Mouse (Mus musculus) left cerebral cortex, postnatal 4 days (tissue): ENCODE results near the gene Pou2f2. TPM values are rescaled to one million over a fixed set of nuclear protein-coding genes. Genes with fewer than 3 reads are reported as not detected.

Experiments
- DNase-seq: peaks from one replicate; pipeline ENCODE4 v3.0.0-alpha.2; 2022
- intact Hi-C: fragments of 180-260 bp; cut with DNase I; formaldehyde crosslinking; loops from one replicate; pipeline ENCODE4 v1.15.1; 2025
- total RNA-seq, 2 experiments: library from RNA; stranded (reverse); gene quantifications; 2 replicates each; pipeline ENCODE4 v1.2.3; 2021

Pou2f2 gene
- 10 to 100 TPM; 17.7 to 18.7 TPM for total RNA-seq

- intact Hi-C loops: loop anchor here (2.0 kb wide), 3 partner anchors 41 to 75 kb away; partner anchors contain the start of genes Dedd2 and Zfp526
- DNase-seq: peak; percentile 90
These were observed at the start of gene Pou2f2 for GRCm38 (mm10) chr7:25179606-25180161. Gene Pou2f2, minus strand, starts transcription at chr7:25179726.

DNA sequence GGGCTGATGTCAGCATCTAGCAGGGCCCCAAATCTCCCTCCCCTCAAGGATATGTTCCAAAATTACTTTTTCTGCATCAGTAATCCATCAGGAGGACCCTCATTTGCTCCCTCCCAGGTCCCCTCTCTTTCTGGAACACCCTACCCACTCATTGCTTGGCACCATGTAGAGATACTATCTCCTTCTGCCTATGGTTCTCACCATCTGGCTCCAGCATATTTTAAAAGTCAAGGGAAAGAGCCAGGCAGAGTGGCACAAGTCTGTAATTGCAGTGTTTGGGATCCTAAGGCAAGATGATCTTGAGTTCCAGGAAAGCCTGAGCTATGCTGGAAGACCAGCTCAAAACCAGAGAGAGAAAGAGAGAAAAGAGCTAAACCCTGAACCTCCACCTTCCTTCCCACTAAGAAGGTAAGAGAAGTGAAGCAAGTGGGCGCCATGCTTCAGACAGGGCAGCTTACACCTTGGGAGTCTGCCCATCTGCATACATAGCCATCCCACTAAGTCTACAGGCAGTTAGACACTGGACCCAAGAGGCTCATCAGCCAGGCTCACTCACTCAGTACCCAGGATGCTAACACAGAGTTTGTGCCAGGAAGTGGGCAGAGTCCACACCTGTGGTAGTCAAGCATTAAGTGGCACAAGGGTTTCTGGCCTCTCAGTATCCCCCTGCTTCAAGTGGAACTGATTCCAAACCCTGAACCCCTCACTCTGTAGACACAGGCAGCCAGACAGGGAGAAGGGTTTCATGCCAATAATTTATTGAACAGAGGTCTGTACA lies 48.2 kb upstream of the Pou2f2 start:
- no peak for DNase-seq
- intact Hi-C loops: no loop called here

GRCm38 (mm10) chr7:25222275-25222967 lies 42.9 kb upstream of the Pou2f2 start:
- intact Hi-C loops: no loop called here

GRCm38 (mm10) chr7:25221102-25221883 lies 41.8 kb upstream of the Pou2f2 start, which contains the start of gene Zfp526:
Gene Zfp526, plus strand, starts transcription at chr7:25221425.
- DNase-seq: peak; percentile 98
- intact Hi-C loops: loop anchor here (2.0 kb wide), 1 partner anchor 42 kb away; the partner anchor contains the start of gene Pou2f2

More at GRCm38 (mm10) chr7:25222275-25222967, 42.9 kb upstream of the Pou2f2 start:
- DNase-seq: no peak

DNA sequence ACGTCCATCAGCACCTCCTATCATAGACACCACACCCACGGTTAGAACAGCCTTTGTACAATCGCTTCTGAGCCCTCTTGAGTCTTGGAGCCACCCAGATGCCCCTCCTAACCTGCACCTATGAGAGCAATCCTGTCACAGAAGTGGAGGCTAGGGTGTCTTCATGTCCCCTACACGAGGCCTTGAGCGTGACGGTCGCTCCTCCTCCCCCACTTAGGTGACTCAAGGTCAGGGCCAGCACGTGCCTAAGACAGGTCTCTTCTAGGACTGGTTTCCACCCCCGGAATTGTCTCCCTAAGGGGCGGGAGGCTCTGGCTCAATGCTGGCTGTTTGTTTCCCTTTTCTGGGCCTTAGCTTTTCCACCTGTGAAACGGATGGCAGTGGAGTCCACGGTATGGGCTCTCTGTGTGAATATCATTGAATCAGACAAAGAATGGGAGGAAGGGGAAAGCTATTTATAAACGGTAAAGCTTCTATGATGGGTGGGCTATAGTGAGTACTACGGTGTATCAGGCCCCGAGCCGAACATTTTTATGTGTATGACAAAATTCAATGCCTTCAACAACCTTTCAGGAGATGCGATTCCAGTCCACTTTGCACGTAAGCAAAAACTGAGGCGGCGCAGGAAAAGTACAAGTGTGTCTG lies 41.1 kb upstream of the Pou2f2 start, which contains the start of gene Dedd2:
TSS of gene Dedd2 (minus strand) at position 159 of the 645 bp plus-strand sequence.
- intact Hi-C loops: loop anchor here (2.0 kb wide), 1 partner anchor 42 kb away; the partner anchor contains the start of gene Pou2f2
- no peak for DNase-seq

DNA sequence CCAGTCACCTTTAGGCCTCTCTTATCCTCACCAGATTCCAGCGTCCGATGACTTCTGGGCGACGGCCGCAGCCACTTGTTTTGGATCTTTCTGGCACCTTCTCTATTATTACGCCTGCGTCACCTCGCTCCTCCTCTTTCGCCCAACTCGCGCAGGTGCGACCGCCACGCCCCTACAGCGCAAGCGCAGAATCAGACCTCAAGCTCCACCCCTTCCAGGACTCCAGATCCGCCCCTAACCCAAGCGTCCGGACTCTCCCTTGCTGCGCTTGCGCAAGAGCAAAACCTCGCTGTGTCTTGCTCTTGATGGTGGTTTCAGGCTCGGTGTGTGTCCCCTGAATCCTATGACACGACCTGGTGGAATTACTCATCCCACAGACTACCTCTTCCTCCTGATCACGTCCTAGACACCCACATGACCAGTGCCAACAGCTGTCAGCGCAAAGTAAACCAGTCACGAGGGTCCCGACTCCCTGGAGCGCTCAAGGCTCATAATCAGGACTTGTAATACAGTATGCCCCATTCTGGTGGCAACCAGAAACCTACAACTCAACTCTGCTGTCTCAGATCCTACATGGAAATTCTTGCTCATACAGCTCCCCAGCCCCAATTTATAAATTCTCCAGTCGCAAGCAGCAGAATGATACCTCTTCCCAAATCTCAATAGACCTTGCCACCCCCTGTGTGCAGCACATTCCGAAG lies 40.4 kb upstream of the Pou2f2 start:
- intact Hi-C loops: loop anchor here (2.0 kb wide), 1 partner anchor 41 kb away; the partner anchor contains the start of gene Pou2f2

DNA sequence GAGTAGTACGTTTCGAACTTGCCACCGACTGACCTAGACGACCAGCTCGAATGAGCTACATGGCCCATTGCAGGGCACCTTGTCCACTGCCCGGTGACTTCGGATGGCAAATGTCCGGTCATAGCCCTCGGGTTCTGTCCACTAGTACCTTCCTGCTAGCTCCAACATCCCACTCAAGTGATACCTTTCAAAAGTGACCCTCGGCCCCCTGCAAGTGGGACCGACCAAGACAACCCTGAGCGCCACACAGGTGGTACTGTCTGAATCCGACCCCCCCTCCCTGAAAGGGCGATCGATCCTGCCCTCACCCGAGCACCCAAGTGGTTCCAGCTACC lies 39.9 kb upstream of the Pou2f2 start:
- DNase-seq: no peak
- intact Hi-C loops: no loop called here

More for the DNA sequence above, 40.4 kb upstream of the Pou2f2 start:
- DNase-seq: peak; percentile 94

GRCm38 (mm10) chr7:25218705-25219415 lies 39.3 kb upstream of the Pou2f2 start:
- intact Hi-C loops: no loop called here

GRCm38 (mm10) chr7:25217653-25218395 lies 38.3 kb upstream of the Pou2f2 start:
- intact Hi-C loops: no loop called here
- DNase-seq: no peak

More at GRCm38 (mm10) chr7:25218705-25219415, 39.3 kb upstream of the Pou2f2 start:
- peak; percentile 73 for DNase-seq

DNA sequence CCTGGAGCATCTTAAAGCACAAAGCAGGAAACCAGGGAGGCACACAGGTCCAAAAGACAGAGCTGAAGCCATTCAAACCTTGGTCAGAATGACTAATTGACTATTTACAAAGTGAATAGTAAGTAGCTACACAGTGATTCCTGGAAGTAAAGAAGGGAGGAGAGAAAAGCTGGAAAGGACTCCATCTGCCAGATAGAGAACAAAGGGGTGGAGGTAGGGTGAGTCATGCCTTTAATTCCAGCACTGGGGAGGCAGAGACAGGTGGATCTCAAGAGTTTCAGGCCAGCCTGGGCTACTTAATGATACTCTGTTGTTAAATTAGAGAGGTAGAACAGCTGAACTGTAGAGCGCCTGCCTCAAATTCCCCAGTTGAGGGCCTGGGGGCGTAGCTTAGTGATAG lies 34.6 kb upstream of the Pou2f2 start:
- intact Hi-C loops: no loop called here
- DNase-seq: no peak

- no peak for DNase-seq
- intact Hi-C loops: no loop called here
These were observed 33.6 kb upstream of the Pou2f2 start for GRCm38 (mm10) chr7:25213099-25213498.

- intact Hi-C loops: no loop called here
- DNase-seq: no peak
These were observed 31.0 kb upstream of the Pou2f2 start for GRCm38 (mm10) chr7:25210482-25210881.

DNA sequence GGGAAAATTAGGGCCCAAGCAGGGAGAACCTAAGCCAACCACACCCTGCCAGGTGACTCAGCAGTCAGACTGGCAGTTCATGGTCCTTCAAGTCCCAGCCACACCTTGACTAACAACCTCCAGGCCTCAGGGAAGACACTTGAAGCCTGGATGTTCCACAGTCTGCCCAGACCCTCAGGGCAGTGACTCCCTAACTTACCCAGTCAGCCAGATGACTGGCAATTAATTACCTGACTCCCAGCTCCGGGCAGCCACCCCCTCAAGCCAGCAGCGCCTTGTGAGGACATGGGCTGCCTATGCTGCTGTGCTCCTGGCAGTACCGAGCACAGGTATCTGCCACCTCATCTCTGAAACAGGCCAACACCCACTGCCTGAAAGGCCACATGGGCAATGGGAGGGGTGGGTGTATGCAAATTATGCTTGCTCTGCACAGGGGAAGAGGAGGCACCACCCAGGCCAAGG lies 29.7 kb upstream of the Pou2f2 start:
- intact Hi-C loops: no loop called here
- DNase-seq: no peak

DNA sequence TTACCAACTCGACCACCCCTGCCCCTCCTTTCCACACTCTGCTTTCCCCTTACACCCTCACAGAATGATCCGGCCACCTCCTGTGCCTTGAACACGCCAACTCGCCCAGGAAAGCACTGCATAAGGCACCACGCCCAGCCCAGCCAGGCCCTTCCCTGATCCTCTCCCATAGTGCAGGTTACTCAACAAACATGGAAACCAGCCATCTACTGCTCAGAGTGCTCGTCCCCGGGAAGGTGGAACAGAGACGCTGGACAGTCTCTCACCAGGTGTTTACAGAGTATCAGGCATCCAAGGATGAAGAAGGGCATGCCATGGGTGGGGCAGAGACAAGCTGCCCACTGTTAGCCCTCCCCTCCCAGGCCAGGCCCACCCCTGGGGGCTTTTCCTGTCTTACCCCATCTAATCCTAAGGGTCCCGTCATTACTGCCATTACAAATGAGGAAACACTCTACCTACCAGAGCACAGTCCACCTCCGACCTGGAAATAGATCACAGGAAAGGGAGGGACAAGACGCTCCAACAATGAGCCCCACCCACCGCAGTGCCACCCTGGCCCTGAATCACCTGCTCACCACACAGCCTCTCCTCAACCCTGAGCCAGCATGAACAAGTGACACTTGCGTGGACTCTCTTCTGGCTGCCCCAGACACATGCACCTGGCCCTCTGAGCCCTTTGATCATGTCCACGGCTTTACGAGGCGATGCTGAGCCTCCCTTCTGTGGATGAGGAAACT lies 26.7 kb upstream of the Pou2f2 start:
- peak; percentile 41 for DNase-seq
- intact Hi-C loops: no loop called here

- intact Hi-C loops: no loop called here
- DNase-seq: no peak
These were observed 26.0 kb upstream of the Pou2f2 start for GRCm38 (mm10) chr7:25205355-25206093.

GRCm38 (mm10) chr7:25203624-25204023 lies 24.1 kb upstream of the Pou2f2 start:
- intact Hi-C loops: no loop called here
- no peak for DNase-seq
